Mouse (Mus musculus) cerebellum, postnatal 14 days (tissue): ENCODE data around the gene Gm14085.

Source experiments
- DNase-seq, 2 experiments: peaks; one replicate each; pipeline ENCODE4 v3.0.0; 2021; ENCODE audit warnings: mixed read lengths in 2 of 2

Gm14085 gene

DNA sequence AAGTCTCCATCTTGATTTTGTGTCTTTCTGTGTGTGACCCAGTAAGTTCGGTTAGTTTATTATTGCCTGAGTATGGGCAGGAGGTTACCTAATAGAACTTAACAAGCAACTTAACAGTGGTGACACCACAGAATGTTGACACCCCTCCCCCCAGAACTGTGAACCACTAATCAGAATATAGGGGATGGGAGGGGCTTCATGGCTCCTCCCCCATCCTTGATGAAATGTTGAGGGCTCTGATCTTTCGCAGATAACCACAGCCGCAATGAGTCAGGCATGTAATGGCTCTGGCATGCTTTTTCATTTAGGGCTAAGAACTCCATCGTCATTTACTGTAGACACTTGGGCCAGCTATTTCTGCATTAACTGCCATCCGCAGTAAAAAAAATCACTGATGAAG is 76.5 kb downstream of the Gm14085 start:
- DNase-seq = no peak

DNA sequence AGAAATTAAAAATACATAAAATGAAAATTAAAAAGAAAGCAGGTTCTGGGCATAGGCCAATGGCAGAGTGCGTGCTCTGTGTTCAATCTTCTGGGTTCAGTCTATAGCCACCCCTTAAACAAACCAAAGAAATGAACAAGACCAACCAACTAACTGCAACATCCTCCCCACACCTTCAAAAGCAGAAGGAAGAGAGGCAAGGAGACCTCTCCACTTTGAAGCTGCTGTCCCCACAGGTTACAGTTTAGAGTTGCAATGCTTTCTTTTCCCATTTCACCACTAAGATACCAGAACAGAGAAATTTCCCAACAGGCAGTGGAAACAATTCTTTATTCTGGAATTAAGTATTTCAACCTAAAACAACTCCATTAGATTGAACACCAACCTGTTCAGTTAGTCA is 77.5 kb downstream of the Gm14085 start:
- no peak for DNase-seq

DNA sequence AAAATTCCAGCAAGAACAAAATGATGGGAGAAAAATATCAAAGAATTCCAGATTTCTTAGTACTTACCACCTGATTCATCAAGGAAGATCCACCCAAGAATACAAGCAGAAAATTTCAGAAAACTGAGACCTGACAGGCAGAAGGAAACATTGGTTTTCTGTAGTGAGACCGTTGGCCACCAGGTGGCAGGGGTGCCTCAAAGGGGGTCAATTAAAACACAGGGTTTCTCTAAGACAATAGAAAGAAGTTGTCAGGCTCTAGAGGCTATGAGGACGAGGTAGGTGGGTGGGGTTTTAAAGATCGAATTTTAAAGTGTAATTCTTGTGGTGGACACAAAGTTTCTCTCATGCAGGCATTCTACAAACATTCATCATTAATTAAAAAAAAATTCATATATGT is 84.7 kb downstream of the Gm14085 start:
- DNase-seq = peak; percentile 71 to 81

DNA sequence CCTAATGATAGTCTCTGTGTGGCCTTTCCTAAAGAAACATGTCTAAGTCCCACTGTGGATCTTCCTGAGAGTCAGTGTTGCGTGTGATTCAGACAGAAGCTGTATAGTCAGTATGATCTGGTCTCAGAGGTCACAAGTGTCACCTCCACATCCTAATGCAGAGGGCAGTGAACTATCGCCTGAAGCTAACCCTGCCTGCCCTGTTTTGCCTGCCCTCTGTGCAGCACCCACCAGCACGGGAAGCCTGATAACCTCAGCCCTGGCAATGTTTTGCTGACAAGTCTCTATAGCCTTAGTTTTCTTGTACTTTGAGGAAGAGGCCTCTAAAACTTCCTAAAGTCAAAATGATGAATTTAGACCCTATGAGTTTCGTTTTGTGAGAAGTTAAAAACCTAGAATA is 85.7 kb downstream of the Gm14085 start:
- no peak for DNase-seq

DNA sequence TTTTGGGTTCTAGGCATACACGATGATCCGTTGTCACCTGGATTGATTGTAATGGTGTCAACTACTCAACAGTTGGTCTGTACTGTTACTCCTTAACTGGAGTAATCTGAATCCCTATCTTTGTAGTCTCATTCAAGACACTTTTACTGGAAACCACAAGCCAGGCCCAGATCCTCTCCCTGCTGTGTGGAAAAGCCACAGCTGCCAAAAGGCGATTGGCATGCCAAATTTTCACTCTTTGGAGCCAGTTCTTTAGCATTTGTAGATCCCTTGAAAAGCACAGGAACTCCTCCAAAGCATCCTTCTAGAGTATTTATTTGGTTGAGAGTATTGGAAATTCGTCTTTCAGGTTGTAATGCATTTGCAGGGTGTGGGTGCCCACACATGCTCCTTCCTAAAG is 86.6 kb downstream of the Gm14085 start:
- peak; percentile 26 to 51 for DNase-seq

DNA sequence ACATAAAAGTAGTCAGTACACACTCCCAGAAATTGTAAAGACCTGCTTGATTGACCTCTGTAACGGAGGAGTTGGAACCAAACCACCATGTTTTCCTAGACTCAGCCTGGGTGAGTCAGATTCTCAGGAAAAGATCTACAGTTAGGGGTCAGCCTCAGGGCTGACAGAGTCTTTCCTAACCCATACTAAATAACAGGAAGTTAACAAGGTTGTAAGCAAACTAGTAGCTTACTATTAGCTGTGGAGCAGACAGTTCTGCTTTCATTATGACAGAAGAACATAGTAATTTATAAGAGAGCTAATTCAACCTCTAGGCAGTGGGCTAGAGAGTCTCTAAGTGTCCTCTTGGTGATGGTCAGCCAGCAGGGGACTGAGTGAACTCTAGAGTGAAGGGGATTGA is 87.7 kb downstream of the Gm14085 start:
- no peak for DNase-seq

DNA sequence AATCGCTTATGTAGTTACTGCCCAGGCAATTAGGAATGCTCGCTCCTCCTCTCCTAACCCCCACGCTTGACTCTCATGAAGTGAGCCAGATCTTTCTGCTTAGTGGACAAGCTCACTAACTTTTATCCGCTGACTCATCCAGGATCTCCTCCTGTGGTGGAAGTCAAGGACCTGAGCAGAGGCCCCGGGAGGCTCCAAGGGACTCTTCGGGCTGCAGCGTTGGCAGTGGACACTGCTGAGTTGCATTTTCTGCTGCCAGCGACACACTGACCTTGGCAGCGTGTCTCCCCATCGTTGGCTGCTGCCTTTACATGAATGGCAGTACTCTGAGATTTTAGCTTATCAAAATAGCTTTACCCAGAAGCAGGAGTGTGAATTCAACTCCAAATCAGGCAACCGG is 90.7 kb downstream of the Gm14085 start:
- peak; percentile 29 to 58 for DNase-seq

DNA sequence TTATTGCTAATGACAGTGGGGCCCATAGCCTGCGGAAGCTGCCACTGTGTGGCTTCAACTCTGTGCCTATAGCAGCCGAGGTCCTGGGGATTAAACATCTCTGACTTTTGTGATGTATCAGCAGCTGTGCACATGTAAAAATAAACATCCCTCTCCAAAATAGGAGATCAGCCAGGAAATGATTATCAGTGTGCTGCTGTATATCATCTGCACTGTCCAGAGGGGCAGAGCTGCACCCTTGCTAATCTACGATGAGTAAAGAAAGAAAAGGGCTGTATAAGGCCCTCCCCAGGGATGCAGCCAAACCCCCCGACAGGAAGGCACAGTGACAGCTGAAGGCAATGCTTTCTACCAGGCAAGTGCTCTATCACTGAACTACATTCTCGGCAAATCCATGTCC is 91.6 kb downstream of the Gm14085 start:
- DNase-seq = no peak

DNA sequence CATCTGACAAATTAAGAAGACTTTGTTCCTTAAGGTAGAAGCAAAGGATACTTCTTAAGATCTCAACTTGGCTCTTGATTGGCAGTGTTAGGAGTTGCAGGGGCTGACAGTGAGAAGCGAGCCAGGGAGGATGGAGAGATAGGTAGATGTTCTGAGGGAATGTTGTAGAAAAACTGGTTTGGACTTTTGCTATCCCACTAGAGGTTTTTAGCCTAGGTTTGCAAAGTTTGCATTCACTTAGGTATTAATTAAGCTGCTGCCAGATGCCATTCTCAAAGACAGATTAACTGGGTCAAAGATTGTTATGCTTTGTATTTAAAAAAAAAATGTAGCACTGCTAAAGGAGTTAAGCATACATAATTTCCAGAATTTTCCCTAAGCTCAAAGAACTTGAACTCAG is 92.6 kb downstream of the Gm14085 start:
- DNase-seq = no peak
